Mouse (Mus musculus): ENCODE data around the gene Gm12569.

Gm12569 gene

GRCm38 (mm10) chr11:51220308-51220707, at the start of gene Gm12569:
TSS of gene Gm12569 (plus strand) at chr11:51220473.
- in situ Hi-C loops (cut with MboI, MseI) = no loop called here

DNA sequence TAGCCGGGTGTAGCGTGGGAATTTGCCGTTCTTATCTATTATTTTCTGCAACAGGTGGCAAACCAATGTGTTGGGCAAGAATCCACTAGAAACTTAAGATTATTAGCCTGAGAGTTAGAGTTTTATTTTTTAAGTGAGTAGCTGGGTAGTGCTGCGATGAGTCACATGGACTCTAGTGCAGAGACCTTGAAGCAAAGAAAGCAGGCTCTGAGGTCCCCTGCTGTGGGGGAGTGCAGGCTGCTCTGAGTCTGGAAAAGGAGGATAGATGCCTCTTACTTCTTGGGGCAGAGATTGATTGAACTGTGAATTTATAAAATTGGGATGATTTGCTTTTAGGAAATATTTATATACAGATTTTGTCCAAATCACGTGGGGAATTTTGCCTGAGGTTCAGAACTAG, 17.5 kb upstream of the Gm12569 start:
- in situ Hi-C loops (cut with MboI, MseI) = no loop called here

DNA sequence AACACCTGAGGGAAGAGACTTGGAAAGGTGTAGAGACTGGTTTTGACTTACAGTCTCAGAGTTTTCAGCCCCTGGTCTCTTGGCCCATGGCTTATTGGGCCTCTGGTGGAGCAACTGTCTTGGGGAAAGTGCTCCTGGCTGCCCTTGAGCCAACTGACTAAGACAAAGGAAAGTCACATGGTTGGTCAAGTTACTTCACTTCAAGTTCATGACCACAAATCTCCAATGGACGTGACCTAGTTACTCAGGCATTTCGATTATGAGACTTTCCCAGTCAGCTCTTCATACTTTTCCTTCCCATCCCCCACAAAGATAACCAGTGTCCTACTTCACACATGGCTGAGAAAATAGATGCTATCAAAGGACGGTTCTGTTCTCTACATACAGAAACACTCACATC, 12.5 kb upstream of the Gm12569 start:
- in situ Hi-C loops (cut with MboI, MseI) = no loop called here

GRCm38 (mm10) chr11:51211426-51211825, 8.8 kb upstream of the Gm12569 start:
- in situ Hi-C loops (cut with MboI, MseI) = no loop called here

GRCm38 (mm10) chr11:51214021-51214420, 6.3 kb upstream of the Gm12569 start:
- in situ Hi-C loops (cut with MboI, MseI) = no loop called here

- in situ Hi-C loops (cut with MboI, MseI) = no loop called here
These were observed 785 bp upstream of the Gm12569 start for GRCm38 (mm10) chr11:51219396-51219980.

DNA sequence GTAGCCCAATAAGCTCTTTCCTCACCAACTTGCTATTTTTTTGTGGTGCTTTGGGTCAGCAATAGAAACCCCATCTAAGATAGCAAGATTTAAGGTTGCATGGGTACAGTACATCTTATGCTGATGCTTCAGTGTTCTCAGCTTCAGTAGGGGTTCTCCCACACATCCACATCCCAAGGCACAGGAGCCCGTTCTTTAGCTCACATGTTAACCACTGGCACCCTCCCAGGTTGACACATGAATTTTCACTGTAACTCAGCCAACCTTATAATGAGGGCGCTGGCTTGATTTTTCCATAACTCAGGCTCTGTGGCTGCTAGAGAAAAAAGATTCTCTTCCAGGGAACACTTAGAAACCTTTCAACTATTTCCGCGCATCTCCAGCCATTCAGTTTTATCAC, 6.8 kb downstream of the Gm12569 start:
- in situ Hi-C loops (cut with MboI, MseI) = no loop called here

- in situ Hi-C loops (cut with MboI, MseI) = no loop called here
These were observed 14.4 kb downstream of the Gm12569 start for GRCm38 (mm10) chr11:51234626-51235025.

- in situ Hi-C loops (cut with MboI, MseI) = no loop called here
These were observed 22.6 kb downstream of the Gm12569 start for GRCm38 (mm10) chr11:51242897-51243296.

DNA sequence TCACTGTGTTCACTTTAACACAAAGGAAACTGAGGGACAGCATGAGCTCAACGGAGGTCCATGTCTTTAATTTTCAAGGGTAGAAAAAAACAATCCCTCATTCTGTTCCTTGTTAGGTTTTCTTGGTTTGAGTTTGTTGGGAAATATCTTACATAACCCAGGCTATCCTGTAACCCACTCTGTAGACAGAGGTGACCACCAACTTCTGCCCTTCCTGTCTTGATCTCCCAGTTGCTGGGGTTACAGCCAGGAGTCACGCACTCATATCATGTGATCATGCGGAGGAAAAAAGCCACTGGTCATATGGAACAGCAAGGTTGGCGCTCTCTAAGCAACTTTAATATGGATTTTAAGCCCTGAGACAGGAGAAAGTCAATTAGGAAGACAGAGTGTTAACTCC, 36.7 kb downstream of the Gm12569 start:
- in situ Hi-C loops (cut with MboI, MseI) = loop anchor here (25.0 kb wide), 1 partner anchor 430 kb away; the partner anchor contains the start of gene 0610009B22Rik

DNA sequence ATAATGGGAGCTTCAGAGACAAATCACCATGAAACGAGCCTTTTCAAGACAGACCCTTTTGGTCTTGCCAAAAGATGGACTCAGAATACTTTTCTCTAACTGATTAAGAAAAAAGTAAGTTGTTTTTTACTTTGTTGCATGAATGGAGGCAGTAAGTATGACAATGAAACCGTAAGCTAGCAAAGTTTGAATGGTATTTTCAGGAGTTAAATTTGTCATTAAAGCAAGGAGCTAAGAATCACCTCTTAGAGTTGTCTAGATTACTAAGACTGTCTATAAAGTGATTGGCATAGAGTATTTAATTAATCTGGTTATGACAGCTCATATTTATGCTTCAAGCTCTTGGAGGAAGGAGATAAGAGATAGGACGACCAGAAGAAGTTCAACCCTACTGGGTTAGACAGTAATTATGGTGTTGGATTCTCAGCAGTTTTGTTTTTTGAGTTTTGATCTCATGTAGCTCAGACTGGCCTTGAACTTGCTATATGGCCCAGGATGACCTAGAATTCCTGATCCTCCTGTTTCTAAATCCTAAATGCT, 41.5 kb downstream of the Gm12569 start, which contains the start of gene Clk4:
Gene Clk4, plus strand, starts transcription at position 51 of the 540 bp plus-strand sequence.
- in situ Hi-C loops (cut with MboI, MseI) = loop anchor here (10.0 to 25.0 kb wide), 2 partner anchors 426 to 703 kb away; partner anchors contain the start of genes 0610009B22Rik and Cdkn2aipnl

DNA sequence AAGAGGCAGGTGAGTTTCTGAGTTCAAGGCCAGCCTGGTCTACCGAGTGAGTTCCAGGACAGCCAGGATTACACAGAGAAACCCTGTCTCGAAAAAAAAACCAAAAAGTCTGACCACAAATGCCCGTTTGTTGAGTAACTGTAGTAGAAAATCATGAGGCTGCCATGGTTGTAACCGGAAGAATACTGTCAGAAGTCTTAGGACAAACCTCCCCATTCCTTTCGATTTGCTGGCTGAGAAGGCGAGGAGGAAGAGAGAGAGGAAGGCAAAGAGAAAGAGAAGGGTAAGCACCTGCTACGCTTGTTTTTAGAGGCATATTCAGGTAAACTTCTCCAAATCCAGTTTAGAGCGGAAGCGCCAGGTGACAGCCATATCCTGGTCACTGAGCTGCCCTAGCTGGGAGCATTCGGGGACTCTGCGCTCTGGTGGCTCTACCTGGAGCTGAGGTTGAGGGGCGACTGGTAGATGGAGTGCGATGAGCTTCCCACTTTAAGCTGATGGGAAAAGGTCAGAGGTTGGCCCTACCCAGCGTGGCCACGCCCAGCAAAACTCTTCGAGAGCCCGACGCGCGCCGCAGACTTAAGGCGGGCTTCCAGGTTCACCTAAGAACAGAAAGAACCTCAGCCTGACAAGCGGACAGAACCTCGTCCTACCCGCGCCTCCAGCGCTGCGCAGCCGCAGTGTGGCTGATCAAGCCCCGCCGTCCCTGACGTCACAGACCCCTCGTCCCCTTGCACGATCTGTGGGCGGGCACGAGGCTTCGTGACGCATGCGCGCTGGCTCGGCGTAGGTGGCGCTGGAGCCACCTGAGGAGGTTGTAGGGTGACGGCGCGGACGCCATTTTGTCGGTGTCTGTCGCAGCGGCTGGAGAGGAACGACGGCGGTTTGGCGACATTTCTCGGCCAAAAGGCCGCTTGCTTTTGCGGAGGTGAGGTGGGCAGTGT, 42.3 kb downstream of the Gm12569 start, which contains the start of gene BC049762:
Gene BC049762, minus strand, starts transcription at position 705 of the 944 bp plus-strand sequence.
- in situ Hi-C loops (cut with MboI, MseI) = loop anchor here (10.0 to 25.0 kb wide), 2 partner anchors 425 to 702 kb away; partner anchors contain the start of genes 0610009B22Rik and Cdkn2aipnl

DNA sequence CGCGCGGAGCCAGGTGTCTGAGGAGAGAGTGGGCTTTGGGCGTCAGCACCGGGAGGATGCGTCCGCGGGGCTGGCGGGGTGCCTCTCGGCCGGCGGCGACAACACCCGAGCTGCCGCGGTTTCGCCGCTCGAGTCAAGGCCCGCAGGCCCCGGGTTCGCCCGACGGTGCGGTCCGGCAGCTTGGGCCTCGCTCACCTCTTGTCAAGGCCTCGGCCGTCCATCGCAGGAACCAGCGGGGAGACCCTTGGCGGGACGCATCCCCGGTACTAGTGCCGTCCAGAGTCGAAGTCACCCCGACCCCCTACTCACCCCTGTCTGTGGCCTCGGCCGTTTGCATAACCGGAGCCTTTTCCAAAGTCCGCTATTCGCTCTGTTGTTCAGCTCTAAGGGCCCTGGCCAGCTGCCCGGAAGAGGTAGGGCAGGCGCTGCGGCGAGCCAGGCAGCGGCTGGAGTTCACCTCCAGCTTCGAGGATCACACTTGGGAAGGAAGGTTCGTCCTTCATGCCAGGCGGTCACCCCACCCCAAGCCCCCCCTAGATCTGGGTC, 43.1 kb downstream of the Gm12569 start:
- in situ Hi-C loops (cut with MboI, MseI) = loop anchor here (10.0 to 25.0 kb wide), 2 partner anchors 424 to 701 kb away; partner anchors contain the start of genes 0610009B22Rik and Cdkn2aipnl

DNA sequence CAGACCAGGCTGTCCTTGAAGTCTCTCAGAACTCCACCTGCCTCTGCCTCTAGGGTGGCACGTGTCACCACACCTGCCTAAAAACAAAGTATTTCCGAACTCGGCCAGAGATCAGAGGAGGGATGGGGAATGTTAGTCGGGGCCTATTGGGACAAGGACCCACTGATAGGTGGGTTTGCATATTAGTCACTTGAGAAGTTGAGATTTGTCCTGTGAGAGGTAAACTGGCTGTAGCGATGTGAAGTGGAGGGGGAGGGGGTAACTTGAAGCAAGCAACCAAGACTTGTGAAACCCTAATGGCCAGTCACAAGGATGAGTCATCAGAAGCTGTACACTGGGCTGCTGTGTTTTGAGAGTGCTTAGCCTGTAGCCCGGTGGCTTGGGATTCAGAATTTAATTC, 44.1 kb downstream of the Gm12569 start:
- in situ Hi-C loops (cut with MboI, MseI) = loop anchor here (10.0 to 25.0 kb wide), 2 partner anchors 423 to 700 kb away; partner anchors contain the start of genes 0610009B22Rik and Cdkn2aipnl

- in situ Hi-C loops (cut with MboI, MseI) = loop anchor here (10.0 to 25.0 kb wide), 2 partner anchors 422 to 699 kb away; partner anchors contain the start of genes 0610009B22Rik and Cdkn2aipnl
These were observed 45.1 kb downstream of the Gm12569 start for GRCm38 (mm10) chr11:51265326-51265725.

DNA sequence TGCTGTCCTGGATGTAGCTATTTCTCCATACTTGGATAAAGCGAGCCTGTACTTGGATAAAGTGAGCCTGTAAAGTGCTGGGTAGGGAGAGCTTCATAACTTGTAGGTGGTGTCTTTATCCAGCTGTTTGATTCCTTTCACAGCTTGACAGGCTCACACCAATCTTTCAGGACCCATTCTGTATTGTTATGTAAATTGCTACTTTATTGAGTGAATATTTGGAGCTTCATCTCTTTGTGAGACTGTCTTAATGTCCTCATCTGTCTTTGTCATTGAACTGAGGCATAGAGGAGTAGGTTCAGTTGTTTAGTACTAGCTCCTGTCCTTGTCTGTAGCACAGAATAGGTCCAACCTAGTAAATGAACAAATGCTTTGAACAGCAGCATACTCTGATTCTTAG, 54.1 kb downstream of the Gm12569 start:
- in situ Hi-C loops (cut with MboI, MseI) = loop anchor here (25.0 kb wide), 1 partner anchor 413 kb away; the partner anchor contains the start of gene 0610009B22Rik

Measured in T-helper 1 cell (primary cell).